Mouse (Mus musculus): Measurements from ENCODE around the gene Tbc1d2b.

Gene Tbc1d2b

DNA sequence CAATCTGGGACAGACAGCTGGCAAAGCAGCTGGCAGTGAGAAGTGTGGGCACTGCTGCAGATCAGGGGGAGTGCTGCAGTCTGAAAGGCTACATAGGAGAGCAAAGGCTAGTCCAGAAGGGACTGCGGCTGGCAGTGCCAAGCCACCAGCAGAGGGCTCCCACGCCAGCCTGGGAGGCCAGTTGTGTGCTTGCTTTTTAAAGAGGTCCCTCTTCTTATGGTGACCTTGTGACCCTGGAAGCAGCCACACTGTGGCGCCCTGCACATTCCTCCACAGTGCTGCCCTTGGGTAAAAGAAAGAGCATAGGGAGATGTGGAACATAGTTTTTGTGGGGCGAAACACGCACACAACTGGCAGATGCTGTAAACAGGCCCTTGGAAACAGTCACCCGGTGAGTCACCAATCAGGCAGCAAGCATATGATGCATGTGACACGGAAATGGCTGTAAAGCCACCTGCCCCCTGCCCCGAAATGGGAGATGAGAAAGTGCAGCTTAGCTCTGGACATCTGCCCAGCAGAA, 66.1 kb downstream of the Tbc1d2b start:
- DNase-seq (ENCODE audit: low read depth, low spot score), result no peak

DNA sequence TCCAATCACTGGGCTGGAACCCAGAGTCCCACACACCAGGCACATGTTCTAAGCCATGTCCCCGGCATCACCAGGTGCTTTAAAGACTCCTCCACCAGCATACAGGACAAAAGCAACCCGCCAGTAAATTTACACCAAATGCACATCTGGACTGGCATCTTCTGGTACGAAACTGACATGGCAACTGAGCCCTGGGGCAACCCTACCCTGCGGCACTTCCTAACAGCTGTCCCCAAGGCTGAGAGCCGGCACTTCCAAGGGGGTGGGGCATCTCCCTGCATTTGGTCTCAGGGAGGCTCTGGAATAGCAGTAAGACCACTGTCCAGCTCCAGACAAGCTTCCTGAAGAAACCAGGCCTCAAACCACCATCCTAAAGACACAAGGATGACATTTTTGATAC, 67.4 kb downstream of the Tbc1d2b start:
- DNase-seq (ENCODE audit: low read depth, low spot score), result no peak

- DNase-seq (ENCODE audit: low read depth, low spot score), result no peak
These were observed 69.1 kb downstream of the Tbc1d2b start for GRCm38 (mm10) chr9:90201541-90201940.

- no peak for DNase-seq (ENCODE audit: low read depth, low spot score)
These were observed 69.5 kb downstream of the Tbc1d2b start for GRCm38 (mm10) chr9:90201096-90201495.

GRCm38 (mm10) chr9:90200501-90200900, 70.1 kb downstream of the Tbc1d2b start:
- DNase-seq (ENCODE audit: low read depth, low spot score), result no peak

DNA sequence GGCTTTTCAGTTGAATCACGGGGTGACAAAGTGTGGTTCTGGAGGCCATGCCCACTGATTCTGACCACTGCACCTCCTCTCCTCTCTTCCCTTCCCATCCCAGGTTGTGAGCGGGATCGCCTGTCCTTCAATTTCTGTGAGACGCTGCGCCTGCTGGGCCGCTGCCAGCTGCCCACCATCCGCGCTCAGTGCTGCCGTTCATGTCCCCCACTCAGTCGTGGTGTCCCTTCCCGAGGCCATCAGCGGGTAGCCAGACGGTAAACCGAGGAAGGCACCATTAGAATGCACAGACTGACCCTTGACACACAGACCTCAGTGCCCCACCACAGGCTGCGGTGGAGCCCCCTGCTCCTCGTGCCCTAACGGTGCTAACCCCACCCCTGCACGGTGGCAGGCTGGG, 71.0 kb downstream of the Tbc1d2b start:
- no peak for DNase-seq (ENCODE audit: low read depth, low spot score)

DNA sequence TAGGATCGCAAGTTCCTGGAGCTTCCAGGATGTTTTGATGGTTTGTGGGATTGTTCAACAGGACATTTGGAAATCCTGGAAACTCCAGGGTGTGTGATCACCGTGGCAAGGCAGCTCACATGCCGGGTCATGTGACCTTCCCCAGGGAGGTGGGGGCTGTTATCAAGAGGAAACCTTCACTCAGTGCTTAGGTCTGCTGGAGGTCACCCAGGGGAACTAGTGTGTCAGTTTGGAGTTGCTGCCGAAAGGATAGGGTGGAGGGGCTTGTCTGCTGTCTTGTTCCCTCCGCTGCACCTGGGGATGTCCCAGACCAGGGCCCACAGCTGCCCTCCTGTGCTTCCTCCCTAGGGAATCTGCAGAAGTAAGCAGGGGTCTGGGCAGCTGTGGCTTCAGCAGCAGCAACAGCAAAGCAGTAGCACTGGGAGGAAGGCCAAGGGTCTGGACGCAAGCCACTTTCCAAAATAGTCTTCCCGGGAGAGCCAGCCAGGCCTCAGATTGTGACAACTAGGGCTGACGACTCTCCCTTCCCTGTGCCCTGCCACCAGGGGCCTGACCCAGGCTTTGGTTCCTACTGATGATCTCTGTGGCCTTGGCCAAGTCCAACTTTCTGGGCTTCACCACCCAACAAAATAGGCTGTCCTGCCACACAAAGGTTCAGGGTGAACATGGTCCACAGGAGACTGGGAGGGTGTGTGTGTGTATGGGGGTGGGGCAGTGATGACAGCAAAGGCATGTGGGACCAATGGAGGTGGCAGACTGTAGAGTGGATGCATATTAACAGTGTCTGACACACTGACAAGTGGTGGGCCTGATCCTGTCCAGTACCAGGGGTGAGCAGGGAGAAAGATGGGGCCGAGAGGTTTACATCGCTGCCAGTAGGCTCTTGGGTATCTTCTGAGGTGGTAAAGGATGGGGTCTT, 71.8 kb downstream of the Tbc1d2b start:
- DNase-seq (ENCODE audit: low read depth, low spot score), result no peak

GRCm38 (mm10) chr9:90197866-90198383, 72.7 kb downstream of the Tbc1d2b start:
- DNase-seq (ENCODE audit: low read depth, low spot score), result no peak

- DNase-seq (ENCODE audit: low read depth, low spot score), result no peak
These were observed 73.4 kb downstream of the Tbc1d2b start for GRCm38 (mm10) chr9:90197116-90197665.

DNA sequence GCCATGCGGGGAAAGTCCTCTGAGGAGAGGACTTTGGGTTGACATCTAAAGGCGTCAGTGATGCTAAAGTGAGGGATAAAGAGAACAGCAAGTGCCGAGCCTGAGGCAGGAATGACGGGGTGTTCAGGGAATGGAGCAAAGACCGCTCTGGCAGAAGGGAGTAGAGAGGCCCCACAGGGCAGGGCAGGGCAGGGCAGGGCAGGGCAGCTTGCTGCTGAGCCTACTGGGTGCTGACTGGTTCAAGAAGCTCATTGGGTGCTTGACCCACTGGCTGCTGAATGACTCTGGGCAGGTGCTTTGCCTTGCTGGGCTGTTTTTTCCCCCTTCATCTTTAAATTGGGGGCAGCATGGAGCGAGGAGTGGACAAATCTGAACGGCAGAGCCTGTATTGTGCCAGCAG, 74.3 kb downstream of the Tbc1d2b start:
- DNase-seq (ENCODE audit: low read depth, low spot score), result no peak

- no peak for DNase-seq (ENCODE audit: low read depth, low spot score)
These were observed 75.6 kb downstream of the Tbc1d2b start for GRCm38 (mm10) chr9:90195000-90195399.

GRCm38 (mm10) chr9:90189391-90189790, 81.2 kb downstream of the Tbc1d2b start:
- no peak for DNase-seq (ENCODE audit: low read depth, low spot score)

GRCm38 (mm10) chr9:90188893-90189292, 81.7 kb downstream of the Tbc1d2b start:
- DNase-seq (ENCODE audit: low read depth, low spot score), result no peak

- DNase-seq (ENCODE audit: low read depth, low spot score), result no peak
These were observed 85.2 kb downstream of the Tbc1d2b start for GRCm38 (mm10) chr9:90185356-90185910.

GRCm38 (mm10) chr9:90184116-90184515, 86.5 kb downstream of the Tbc1d2b start:
- no peak for DNase-seq (ENCODE audit: low read depth, low spot score)

GRCm38 (mm10) chr9:90183550-90183949, 87.1 kb downstream of the Tbc1d2b start:
- DNase-seq (ENCODE audit: low read depth, low spot score), result no peak

GRCm38 (mm10) chr9:90182636-90183421, 87.8 kb downstream of the Tbc1d2b start:
- no peak for DNase-seq (ENCODE audit: low read depth, low spot score)

- DNase-seq (ENCODE audit: low read depth, low spot score), result no peak
These were observed 88.8 kb downstream of the Tbc1d2b start for GRCm38 (mm10) chr9:90181656-90182388.

- DNase-seq (ENCODE audit: low read depth, low spot score), result no peak
These were observed 91.2 kb downstream of the Tbc1d2b start for GRCm38 (mm10) chr9:90179409-90179808.

DNA sequence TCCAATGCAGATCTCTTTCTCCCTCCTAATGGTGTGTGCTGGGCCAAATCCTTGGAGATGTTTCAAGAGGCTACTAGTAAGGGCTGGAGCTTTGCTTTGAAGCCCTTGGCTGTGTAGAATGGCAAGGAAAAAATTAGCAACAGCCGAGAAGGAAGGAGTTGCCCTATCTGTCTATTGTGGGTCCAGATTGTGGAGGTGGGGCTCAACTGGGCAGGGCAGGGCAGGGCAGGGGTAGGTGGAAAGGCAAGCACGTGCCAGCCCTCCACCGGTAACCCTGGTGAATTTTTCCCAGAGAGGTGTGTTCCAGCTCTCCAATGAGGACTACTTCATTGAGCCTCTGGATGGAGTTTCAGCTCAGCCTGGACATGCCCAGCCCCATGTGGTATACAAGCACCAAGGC, 97.3 kb downstream of the Tbc1d2b start:
- no peak for DNase-seq (ENCODE audit: low read depth, low spot score)
